Mouse (Mus musculus): ENCODE measurements around the gene Rexo1.
A peak's percentile ranks its signal among the peaks of the same experiment; 100 is the strongest.

Rexo1 gene

DNA sequence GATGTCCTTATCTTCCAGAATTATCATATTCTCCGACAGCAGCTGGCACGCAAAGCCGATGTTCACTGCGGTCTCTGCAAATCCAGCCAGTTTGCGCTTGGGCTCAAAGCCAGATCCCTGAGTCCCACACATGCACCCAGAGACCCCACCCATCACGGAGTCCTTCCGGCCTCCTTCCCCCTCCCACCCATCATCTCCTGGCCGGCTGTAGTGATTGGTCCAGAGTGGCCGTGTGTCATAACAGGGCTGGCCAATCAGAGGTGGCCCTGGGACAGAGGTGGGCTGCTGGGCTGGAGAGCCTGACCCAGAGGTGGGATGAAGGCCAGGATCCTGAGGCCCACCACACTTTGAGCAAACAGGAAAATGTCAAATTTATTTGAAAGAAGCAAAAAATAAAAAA, 35.2 kb downstream of the Rexo1 start:
- DNase-seq (ENCODE audit: low read depth, low spot score), result no peak
- Histone ChIP-seq H3K27me3 (ENCODE audit: control insufficient read depth, insufficient read depth, low read length, poor library complexity, severe bottlenecking) (no peaks in the 10 kb centered on the region), H3K36me3 (ENCODE audit: control insufficient read depth, insufficient read depth, low read length, poor library complexity, severe bottlenecking) (no peaks in the 10 kb centered on the region)

DNA sequence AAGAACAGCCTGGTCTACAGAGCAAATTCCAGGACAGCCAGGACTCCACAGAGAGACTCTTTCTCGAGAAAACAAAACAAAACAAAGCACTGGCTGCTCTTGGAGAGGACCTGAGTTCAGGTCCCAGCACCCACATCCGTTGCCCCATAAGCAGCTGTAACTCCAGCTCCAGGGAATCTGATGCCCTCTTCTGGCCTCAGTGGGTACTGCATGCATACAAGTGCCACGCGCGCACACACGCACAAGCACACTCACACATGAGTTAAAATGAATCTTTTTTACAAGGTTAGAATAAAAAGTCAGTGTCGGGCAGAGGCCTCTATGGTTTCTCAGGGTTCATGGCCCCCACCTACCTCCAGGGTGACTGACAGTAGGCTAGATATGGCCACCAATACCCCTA, 38.1 kb downstream of the Rexo1 start:
- Histone ChIP-seq H3K36me3 (ENCODE audit: control insufficient read depth, insufficient read depth, low read length, poor library complexity, severe bottlenecking) (no peaks in the 10 kb centered on the region), H3K27me3 (ENCODE audit: control insufficient read depth, insufficient read depth, low read length, poor library complexity, severe bottlenecking) (no peaks in the 10 kb centered on the region)
- peak; percentile 47 for DNase-seq (ENCODE audit: low read depth, low spot score)

DNA sequence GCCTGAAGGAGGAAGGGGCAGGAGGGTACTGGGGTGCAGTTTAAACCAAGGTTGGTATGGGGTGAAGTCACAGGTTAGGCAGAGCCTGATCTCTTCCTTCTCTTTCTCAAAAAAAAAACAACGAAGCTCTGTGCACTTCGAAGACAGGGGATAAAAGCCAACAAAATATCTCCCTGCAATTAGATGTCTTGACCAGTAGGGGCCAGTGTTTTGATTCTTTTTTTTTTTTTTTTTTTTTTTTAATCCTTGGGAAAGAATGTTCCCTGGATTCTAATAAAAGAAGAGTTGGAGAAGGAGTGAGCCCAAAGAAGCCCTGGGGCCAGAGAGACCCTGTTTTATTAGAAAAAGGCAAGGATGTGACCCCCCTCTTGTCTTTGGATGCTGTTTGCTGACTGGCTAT, 42.1 kb downstream of the Rexo1 start:
- DNase-seq (ENCODE audit: low read depth, low spot score), result no peak
- H3K36me3 ChIP-seq (ENCODE audit: control insufficient read depth, insufficient read depth, low read length, poor library complexity, severe bottlenecking), result no peaks in the 10 kb centered on the region

DNA sequence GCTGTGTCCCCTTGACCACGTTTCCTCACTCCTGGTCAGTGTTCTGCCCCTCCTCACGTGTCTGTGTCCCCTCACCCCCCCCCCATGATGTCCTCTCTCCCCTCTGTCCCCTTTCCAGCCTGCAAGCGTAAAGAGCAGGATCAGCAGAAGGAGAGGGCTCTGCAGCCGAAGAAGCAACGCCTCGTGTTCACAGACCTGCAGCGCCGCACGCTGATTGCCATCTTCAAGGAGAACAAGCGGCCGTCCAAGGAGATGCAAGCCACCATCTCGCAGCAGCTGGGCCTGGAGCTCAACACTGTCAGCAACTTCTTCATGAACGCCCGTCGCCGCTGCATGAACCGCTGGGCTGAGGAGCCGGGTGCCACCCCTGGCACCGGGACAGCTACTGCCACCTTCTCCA, 47.6 kb downstream of the Rexo1 start:
- Histone ChIP-seq H3K27me3 (ENCODE audit: control insufficient read depth, insufficient read depth, low read length, poor library complexity, severe bottlenecking) (peaks cover 2% of the 10 kb centered on the region), H3K36me3 (ENCODE audit: control insufficient read depth, insufficient read depth, low read length, poor library complexity, severe bottlenecking) (no peaks in the 10 kb centered on the region)
- no peak for DNase-seq (ENCODE audit: low read depth, low spot score)

More for the DNA sequence above, 42.1 kb downstream of the Rexo1 start:
- H3K27me3 ChIP-seq (ENCODE audit: control insufficient read depth, insufficient read depth, low read length, poor library complexity, severe bottlenecking), result peaks cover 2% of the 10 kb centered on the region; the same call in 1 of the 2 replicates

GRCm38 (mm10) chr10:80510273-80510660, 51.1 kb downstream of the Rexo1 start:
- H3K36me3 ChIP-seq (ENCODE audit: control insufficient read depth, insufficient read depth, low read length, poor library complexity, severe bottlenecking), result no peaks in the 10 kb centered on the region
- peak; percentile 51 for DNase-seq (ENCODE audit: low read depth, low spot score)
- no peaks in the 10 kb centered on the region; the same call in 1 of the 2 replicates for H3K27me3 ChIP-seq (ENCODE audit: control insufficient read depth, insufficient read depth, low read length, poor library complexity, severe bottlenecking)

GRCm38 (mm10) chr10:80509412-80510272, 51.7 kb downstream of the Rexo1 start:
- DNase-seq (ENCODE audit: low read depth, low spot score), result peak; percentile 93
- Histone ChIP-seq H3K36me3 (ENCODE audit: control insufficient read depth, insufficient read depth, low read length, poor library complexity, severe bottlenecking) (no peaks in the 10 kb centered on the region), H3K27me3 (ENCODE audit: control insufficient read depth, insufficient read depth, low read length, poor library complexity, severe bottlenecking) (no peaks in the 10 kb centered on the region; the same call in 1 of the 2 replicates)

GRCm38 (mm10) chr10:80506222-80506621, 55.1 kb downstream of the Rexo1 start:
- Histone ChIP-seq H3K27me3 (ENCODE audit: control insufficient read depth, insufficient read depth, low read length, poor library complexity, severe bottlenecking) (no peaks in the 10 kb centered on the region), H3K36me3 (ENCODE audit: control insufficient read depth, insufficient read depth, low read length, poor library complexity, severe bottlenecking) (no peaks in the 10 kb centered on the region)
- DNase-seq (ENCODE audit: low read depth, low spot score), result peak; percentile 88

DNA sequence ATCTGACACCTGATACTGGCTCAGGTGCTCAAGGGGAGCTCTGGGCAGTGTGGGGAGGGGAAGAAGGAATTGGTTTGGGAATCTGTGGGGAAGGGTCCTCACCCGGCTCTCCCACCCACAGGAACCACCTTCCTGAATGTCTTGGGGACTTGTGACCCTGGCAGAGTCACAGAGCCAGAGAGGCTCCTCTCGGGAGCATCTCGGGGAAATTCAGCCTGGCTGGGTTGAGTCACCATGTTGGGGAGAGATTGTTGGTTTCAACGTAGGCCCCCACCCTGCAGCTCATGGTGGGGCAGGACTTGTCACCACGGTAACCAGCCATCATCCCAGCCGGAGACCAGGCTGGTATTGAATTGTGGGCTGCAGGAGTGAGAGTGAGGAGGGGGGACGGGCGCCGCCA, 56.6 kb downstream of the Rexo1 start:
- Histone ChIP-seq H3K27me3 (ENCODE audit: control insufficient read depth, insufficient read depth, low read length, poor library complexity, severe bottlenecking) (no peaks in the 10 kb centered on the region), H3K36me3 (ENCODE audit: control insufficient read depth, insufficient read depth, low read length, poor library complexity, severe bottlenecking) (no peaks in the 10 kb centered on the region)
- no peak for DNase-seq (ENCODE audit: low read depth, low spot score)

DNA sequence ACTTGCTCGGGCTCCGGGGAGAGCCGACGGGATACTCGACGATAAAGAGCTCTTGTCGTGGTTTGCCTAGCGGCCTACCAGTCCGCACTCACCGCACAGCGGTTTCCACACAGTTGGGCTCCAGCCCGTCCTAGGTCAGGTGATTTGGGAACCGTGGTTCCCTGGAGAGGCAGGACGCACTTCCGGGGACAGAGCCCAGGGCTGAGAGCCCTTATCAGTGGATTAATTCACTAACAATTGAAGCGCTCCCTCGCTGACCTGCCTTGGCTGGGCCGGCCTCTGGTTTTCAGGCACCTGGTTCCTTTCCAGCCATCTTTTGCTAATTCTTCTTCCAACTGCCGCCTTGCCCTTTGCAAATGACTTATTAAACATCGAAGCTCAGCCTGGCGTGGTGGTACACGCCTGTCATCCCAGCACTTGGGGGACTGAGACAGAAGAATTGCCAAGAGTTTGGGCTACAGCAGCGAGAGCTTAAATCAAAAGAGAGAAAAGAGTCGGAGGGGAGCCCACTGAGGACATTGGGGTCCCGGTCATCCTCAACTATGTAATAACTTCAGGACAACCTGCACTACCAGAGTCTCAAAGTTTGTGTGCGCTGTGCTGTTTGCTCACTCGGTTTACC, 57.6 kb downstream of the Rexo1 start:
- Histone ChIP-seq H3K36me3 (ENCODE audit: control insufficient read depth, insufficient read depth, low read length, poor library complexity, severe bottlenecking) (no peaks in the 10 kb centered on the region), H3K27me3 (ENCODE audit: control insufficient read depth, insufficient read depth, low read length, poor library complexity, severe bottlenecking) (no peaks in the 10 kb centered on the region)
- DNase-seq (ENCODE audit: low read depth, low spot score), result no peak

- H3K36me3 ChIP-seq (ENCODE audit: control insufficient read depth, insufficient read depth, low read length, poor library complexity, severe bottlenecking), result no peaks in the 10 kb centered on the region
- DNase-seq (ENCODE audit: low read depth, low spot score), result no peak
- no peaks in the 10 kb centered on the region for H3K27me3 ChIP-seq (ENCODE audit: control insufficient read depth, insufficient read depth, low read length, poor library complexity, severe bottlenecking)
Measured at GRCm38 (mm10) chr10:80502819-80503314, 58.5 kb downstream of the Rexo1 start.

DNA sequence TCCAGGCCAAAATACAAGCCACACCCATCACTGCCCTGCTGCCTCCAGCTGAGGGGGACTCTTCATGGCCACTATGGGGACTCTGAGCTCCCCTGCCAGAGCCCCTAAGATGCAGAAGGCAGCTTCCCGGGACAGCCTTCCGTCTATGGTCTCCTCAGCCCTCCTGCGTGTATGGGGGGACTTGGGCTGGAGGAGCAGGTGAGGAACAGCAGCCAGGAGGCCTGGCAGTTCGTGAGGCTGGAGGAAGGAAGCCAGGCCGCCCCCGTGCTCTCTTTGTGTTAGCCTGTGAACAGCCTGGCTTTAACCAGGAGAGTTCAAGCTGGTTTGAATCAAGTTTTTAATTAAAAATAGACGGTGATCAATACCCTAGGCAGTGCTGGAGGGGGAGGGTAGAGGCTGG, 59.1 kb downstream of the Rexo1 start:
- no peaks in the 10 kb centered on the region for H3K27me3 ChIP-seq (ENCODE audit: control insufficient read depth, insufficient read depth, low read length, poor library complexity, severe bottlenecking)
- DNase-seq (ENCODE audit: low read depth, low spot score), result no peak
- H3K36me3 ChIP-seq (ENCODE audit: control insufficient read depth, insufficient read depth, low read length, poor library complexity, severe bottlenecking), result no peaks in the 10 kb centered on the region

DNA sequence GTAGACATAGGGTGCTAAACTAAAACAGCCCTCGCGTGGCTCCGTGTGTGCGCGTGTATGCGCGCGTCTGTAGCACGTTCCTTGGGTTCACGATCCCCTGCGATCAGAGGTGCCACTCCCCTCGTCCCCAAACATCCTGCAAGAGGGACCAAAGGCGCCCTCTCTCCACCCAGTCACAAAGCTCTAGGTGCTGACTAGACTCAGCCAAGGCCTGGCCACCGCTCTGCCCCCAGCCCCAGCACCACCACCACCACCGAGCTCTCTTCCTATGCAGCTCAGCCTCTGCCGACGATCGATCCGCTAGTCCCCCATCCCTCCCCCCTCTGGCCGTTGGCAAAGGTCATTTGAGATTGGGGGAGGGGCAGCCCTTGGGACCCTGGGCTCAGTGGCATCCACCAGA, 64.9 kb downstream of the Rexo1 start:
- no peaks in the 10 kb centered on the region for H3K36me3 ChIP-seq (ENCODE audit: control insufficient read depth, insufficient read depth, low read length, poor library complexity, severe bottlenecking)
- no peak for DNase-seq (ENCODE audit: low read depth, low spot score)
- H3K27me3 ChIP-seq (ENCODE audit: control insufficient read depth, insufficient read depth, low read length, poor library complexity, severe bottlenecking), result peaks cover 1% of the 10 kb centered on the region; the same call in 1 of the 2 replicates

DNA sequence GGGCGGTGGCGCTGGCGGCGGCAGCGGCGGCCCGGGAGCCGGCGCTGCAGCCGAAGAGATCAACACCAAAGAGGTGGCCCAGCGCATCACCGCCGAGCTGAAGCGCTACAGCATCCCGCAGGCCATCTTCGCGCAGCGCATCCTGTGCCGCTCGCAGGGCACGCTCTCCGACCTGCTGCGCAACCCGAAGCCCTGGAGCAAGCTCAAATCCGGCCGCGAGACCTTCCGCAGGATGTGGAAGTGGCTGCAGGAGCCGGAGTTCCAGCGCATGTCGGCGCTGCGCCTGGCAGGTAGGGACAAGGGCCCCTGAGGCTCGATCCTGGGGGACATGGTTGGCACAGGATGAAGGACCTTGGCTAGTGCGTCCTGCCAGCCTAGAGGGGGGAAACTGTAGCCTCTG, 65.5 kb downstream of the Rexo1 start:
- Histone ChIP-seq H3K27me3 (ENCODE audit: control insufficient read depth, insufficient read depth, low read length, poor library complexity, severe bottlenecking) (peaks cover 1% of the 10 kb centered on the region; the same call in 1 of the 2 replicates), H3K36me3 (ENCODE audit: control insufficient read depth, insufficient read depth, low read length, poor library complexity, severe bottlenecking) (no peaks in the 10 kb centered on the region)
- DNase-seq (ENCODE audit: low read depth, low spot score), result no peak

DNA sequence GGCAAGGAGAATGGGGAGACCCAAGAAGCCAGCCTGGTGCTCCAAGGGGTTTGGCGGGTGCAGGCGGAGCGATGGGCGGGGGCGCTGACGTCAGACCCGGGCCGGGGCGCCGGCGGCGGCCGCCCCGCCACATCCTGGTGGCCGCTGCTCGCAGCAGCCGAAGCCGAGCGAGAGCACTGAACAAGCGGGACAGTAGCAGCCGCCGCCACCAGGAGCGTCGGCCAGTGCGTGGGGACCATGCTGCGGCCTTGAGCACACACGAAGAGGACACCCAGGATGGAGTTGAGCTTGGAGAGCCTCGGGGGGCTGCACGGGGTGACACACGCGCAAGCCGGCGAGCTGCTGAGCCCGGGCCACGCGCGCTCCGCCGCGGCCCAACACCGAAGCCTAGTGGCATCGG, 66.6 kb downstream of the Rexo1 start, which contains the start of gene Onecut3:
Onecut3 (plus strand) TSS at position 104 of the 400 bp plus-strand sequence.
- H3K36me3 ChIP-seq (ENCODE audit: control insufficient read depth, insufficient read depth, low read length, poor library complexity, severe bottlenecking), result no peaks in the 10 kb centered on the region
- peaks cover 1% of the 10 kb centered on the region; the same call in 1 of the 2 replicates for H3K27me3 ChIP-seq (ENCODE audit: control insufficient read depth, insufficient read depth, low read length, poor library complexity, severe bottlenecking)
- peak; percentile 51 for DNase-seq (ENCODE audit: low read depth, low spot score)
